24 mouse cellular contexts compared by ENCODE assay signal in the genomic region with DNA sequence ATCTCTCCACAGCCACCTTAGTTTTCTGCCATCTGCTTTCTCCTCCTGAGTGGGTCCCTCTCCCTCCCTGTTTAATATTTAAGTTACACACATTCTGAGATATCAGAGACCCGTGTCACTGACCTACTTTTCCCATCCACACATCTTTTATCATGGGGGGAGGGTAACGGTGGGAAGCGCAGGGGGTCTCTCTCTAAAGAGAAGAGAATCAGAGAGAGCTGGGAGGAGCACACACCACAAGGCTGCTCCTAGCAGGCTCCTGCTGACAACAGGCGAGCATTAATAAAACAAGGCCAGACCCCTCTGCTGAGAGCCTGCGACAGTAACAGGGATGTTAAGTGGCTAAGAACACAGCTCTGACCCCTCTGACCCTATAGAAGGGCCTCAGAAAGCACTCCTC. TPM values are rescaled to one million over a fixed set of nuclear protein-coding genes. Genes with fewer than 3 reads are reported as not detected.
"Had no signal": no experiment of that assay in that cellular context is flagged by ENCODE, and none has a peak within 500 bp of the region (broad histone marks: within the 10 kb centered on the region; RNA-seq: fewer than 3 reads in every experiment).

No protein-coding gene starts in this region.

- H3K36me3 ChIP-seq: kidney, embryonic 15.5 days; liver, embryonic 13.5 days; neural tube, embryonic 13.5 days had no signal

- H3K27ac ChIP-seq: kidney, embryonic 15.5 days; left cerebral cortex, adult 2 months; liver, embryonic 13.5 days; macrophage; neural tube, embryonic 13.5 days; stomach, postnatal 0 days had no signal

- H3K4me3 ChIP-seq: left cerebral cortex, adult 2 months; liver, embryonic 13.5 days; myocyte; neural tube, embryonic 13.5 days had no signal

- H3K9me3 ChIP-seq: liver, embryonic 13.5 days had no signal

- ATAC-seq: lung, postnatal 0 days had no signal

- DNase-seq: kidney, adult 11 months; kidney, adult 8-10 months; kidney, postnatal 10 days; kidney, postnatal 36 days; layer of hippocampus, postnatal 36 days; liver, embryonic 13.5 days; lung, embryonic 14.5 days; right cerebral cortex, adult 18-20 months; right cerebral cortex, postnatal 14 days; right cerebral cortex, postnatal 4 days; thymus, adult 2 months; thymus, postnatal 14 days had no signal

- H3K9ac ChIP-seq: kidney, embryonic 15.5 days; liver, embryonic 13.5 days; lung, embryonic 14.5 days had no signal

RNA-seq across cellular contexts. Expression of gene Kcnk18, which starts 40.6 kb away (rescaled TPM):
- polyA plus RNA-seq: kidney, embryonic 15.5 days; limb, embryonic 11.5 days; limb, embryonic 14.5 days; liver, adult 2 months; liver, embryonic 13.5 days; liver, embryonic 16.5 days; lung, embryonic 14.5 days; lung, postnatal 0 days; macrophage; myocyte; neural tube, embryonic 13.5 days; stomach, embryonic 14.5 days; stomach, postnatal 0 days; thymus, adult 2 months had no signal
